Mouse (Mus musculus): ENCODE data around the gene Aip.

Gene Aip

DNA sequence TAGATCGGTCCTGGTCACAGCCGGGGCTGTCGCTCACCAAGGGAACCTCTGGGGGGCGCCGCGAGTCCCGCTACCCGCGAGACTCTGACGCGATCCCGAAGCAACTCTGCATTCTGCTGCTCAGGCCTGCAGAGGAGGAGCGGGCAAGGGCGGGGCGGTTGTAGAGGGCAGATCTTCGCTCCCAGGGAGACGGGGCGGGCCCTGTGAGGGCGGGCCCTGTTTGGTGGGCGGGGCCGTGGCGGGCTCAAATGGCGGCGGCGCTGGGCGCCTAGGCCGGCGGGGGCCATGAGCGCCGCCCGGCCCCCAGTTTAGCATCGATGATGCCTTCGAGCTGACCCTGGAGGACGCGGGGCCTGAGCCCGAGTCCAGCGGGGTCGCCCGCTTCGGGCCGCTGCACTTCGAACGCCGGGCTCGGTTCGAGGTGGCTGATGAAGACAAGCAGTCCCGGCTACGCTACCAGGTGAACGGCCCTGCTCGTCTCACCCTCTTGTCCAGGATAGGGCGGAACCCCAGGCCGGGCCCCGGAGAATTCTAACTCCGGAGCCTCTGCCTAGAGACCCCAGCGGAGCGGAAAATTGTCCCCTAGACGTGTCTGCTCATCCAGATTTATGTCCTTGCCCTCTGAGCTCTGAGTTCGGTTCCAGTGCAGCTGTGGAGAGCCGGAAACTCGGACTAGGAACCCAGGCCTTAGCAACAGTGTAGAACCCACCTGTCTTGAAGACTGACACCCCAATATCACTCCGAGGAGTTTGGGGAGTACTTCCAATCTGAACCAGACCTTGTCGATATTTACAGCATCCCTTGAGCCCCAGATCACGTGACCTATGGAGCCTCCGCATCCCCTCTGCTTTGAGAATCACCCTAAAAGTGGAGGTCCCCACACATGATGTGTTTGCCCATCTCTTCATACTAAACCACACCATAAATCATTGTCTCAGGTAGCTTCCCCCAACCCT lies at the start of gene Aip:
TSS of gene Aip (minus strand) at position 118 of the 956 bp plus-strand sequence.
- peak; percentile 98 to 99 for DNase-seq (ENCODE audit: low read depth in 2 of 2, low spot score in 2 of 2)

- no peak for DNase-seq (ENCODE audit: low read depth in 2 of 2, low spot score in 2 of 2)
Measured at GRCm38 (mm10) chr19:4172925-4173324, 47.3 kb upstream of the Aip start.

- no peak for DNase-seq (ENCODE audit: low read depth in 2 of 2, low spot score in 2 of 2)
Measured at GRCm38 (mm10) chr19:4171393-4172290, 46.0 kb upstream of the Aip start.

DNA sequence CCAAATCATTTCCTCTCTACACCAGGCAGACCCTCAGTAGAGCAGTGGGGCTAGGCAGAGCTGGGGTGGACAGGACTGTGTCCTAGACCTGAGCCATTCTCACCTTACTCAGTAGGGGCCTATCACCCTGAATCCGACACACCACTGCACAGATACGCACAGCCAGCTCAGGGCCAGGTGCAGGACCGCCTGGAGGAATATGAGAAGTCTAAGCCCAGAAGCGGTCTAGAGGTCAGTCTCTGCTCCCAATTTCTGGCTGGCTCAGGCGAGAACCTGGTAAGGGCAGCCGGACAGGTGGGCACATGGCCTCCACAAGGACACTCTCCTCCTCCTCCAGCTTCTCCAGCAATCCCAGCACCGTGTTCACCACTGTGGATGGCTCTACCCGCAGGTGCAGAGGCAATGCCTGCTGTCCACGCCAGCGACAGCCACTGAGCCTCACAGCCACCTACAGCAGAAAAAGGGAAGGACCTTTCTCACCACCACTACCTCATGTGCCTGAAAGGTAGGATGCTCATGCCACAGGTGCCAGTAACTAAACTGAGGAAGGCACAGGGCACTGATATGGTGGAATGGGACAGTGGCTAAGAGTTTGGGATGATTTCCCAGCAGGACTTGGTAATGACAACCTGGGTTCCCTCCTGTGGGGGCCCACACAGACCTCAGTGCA lies 45.2 kb upstream of the Aip start:
- DNase-seq (ENCODE audit: low read depth in 2 of 2, low spot score in 2 of 2): no peak

DNA sequence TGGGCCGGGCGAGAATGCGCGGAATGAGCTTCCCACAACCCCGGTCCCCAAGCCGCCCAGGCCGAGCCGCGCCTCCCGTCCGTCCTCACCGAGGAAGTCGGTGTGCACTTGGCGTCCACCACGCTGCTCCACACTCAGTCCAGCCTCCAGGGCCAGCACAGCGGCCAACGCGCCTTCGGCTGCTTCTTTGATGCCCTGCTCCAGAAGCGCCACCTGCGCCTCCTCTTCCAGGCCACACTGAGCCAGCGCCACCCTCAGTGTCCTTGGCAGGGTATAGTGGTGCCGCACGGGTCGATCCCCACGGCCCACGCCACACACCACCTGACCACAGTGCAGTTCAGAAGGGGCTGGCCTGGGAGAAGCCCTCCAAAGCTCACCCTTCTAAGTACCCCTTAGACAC lies 44.2 kb upstream of the Aip start:
- no peak for DNase-seq (ENCODE audit: low read depth in 2 of 2, low spot score in 2 of 2)

DNA sequence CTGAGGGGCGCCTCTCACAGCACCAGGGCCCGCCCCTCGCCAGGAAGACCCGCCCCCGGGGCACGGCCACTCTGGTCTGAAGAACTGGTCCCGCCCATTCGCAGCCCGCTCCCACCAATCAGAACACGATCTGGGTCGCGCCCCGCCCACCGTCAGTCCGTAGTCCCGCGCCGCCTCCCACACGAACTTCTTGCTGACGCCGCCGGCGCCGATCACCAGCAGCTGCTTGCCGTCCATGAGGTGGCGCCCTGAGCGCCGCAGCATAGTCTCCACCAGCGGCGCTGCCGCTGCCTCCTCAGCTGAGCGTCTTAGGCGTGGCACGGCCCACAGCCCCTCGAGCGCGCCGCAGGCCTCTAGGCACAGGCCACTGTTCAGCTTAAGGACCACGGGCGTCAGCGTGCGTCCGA lies 43.7 kb upstream of the Aip start:
- DNase-seq (ENCODE audit: low read depth in 2 of 2, low spot score in 2 of 2): peak; percentile 98 to 99

GRCm38 (mm10) chr19:4166678-4167476 lies 41.2 kb upstream of the Aip start:
- no peak for DNase-seq (ENCODE audit: low read depth in 2 of 2, low spot score in 2 of 2)

DNA sequence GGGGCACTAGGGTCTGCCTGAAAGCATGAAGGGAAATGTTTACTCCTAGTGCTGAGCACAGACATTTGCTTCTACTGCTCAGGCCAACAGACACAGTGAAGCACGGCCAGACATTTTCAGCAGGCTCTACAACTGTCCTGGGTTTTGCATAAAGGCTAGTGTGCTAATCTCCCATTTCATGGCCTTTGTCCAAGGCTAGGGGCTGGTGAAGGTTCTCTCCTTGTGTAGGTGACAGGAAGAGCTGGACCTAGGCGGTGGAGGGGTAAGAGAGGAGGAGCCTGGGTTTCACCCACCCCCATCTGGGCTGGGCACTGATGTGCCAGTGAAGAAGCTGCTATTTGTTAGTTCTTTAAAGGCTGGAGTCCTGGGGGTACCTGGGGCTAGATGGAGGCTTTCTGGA lies 39.1 kb upstream of the Aip start:
- DNase-seq (ENCODE audit: low read depth in 2 of 2, low spot score in 2 of 2): no peak

GRCm38 (mm10) chr19:4164100-4164499 lies 38.4 kb upstream of the Aip start:
- no peak for DNase-seq (ENCODE audit: low read depth in 2 of 2, low spot score in 2 of 2)

DNA sequence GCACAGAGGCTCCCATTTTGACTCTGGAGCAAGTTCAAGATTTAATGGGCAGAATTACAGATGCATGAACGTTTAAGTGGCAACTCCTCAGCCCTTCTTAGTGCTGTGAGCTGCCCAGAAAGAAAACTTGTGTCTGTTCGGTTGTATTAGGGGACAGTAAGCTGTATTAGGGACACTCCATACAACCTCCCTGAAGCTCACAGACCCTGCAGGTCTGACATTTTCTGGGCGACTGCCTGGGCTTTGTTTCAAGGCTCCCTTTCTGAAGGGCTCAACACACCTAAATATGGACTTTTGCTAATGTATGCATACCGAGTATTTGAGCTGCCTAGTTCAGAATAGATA lies 37.9 kb upstream of the Aip start:
- no peak for DNase-seq (ENCODE audit: low read depth in 2 of 2, low spot score in 2 of 2)

GRCm38 (mm10) chr19:4162646-4163542 lies 37.2 kb upstream of the Aip start, which contains the start of gene Rps6kb2:
Gene Rps6kb2, minus strand, starts transcription at chr19:4163354.
- peak; percentile 88 to 95 for DNase-seq (ENCODE audit: low read depth in 2 of 2, low spot score in 2 of 2)

- no peak for DNase-seq (ENCODE audit: low read depth in 2 of 2, low spot score in 2 of 2)
Measured at GRCm38 (mm10) chr19:4159049-4159448, 33.4 kb upstream of the Aip start.

DNA sequence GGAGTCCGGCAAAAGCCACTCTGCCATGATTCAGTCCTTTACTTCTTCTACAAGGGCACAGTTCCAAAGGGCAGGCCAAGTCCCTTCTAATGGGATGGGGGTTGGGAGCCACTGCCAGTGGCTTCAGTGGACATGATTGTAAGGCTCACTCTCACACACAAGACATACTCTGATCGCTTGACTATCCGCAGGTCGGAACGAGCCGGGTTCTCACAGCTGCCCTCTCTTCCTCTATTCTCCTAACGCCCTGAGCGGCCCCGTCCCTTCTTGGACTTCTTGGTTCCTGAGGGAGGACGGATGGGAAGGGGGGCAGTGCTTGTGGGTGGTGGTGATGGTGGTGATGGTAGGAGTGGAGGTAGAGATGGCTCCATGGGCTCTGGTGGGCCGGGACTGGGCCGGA lies 31.1 kb upstream of the Aip start:
- DNase-seq (ENCODE audit: low read depth in 2 of 2, low spot score in 2 of 2): no peak

- no peak for DNase-seq (ENCODE audit: low read depth in 2 of 2, low spot score in 2 of 2)
Measured at GRCm38 (mm10) chr19:4156073-4156579, 30.5 kb upstream of the Aip start.

- no peak for DNase-seq (ENCODE audit: low read depth in 2 of 2, low spot score in 2 of 2)
Measured at GRCm38 (mm10) chr19:4155223-4156072, 29.8 kb upstream of the Aip start.

GRCm38 (mm10) chr19:4154437-4155222 lies 29.0 kb upstream of the Aip start:
- DNase-seq (ENCODE audit: low read depth in 2 of 2, low spot score in 2 of 2): peak; percentile 39 to 47

GRCm38 (mm10) chr19:4153232-4153654 lies 27.6 kb upstream of the Aip start, which contains the start of gene Ptprcap:
Gene Ptprcap, plus strand, starts transcription at chr19:4153604.
- no peak for DNase-seq (ENCODE audit: low read depth in 2 of 2, low spot score in 2 of 2)
